Mouse (Mus musculus) left cerebral cortex, postnatal 36 days (tissue): Measurements from ENCODE around the gene Ephb2. TPM values are rescaled to one million over a fixed set of nuclear protein-coding genes. Genes with fewer than 3 reads are reported as not detected.
A peak's percentile ranks its signal among the peaks of the same experiment; 100 is the strongest.

Experiments used
- DNase-seq, 2 experiments: peaks; one replicate each; pipeline ENCODE4 v3.0.0; 2021 to 2022; ENCODE audit warnings: low spot score in 2 of 2, mixed read lengths in 1 of 2
- intact Hi-C: fragments of 180-260 bp; cut with DNase I; formaldehyde crosslinking; loops from one replicate; pipeline ENCODE4 v1.15.1; 2025
- total RNA-seq, 2 experiments: library from RNA; stranded (reverse); gene quantifications; 2 replicates each; pipeline ENCODE4 v1.2.3; 2021

Ephb2 gene
- total RNA-seq, 2 experiments from 2014 or later: 16.9 to 18.0 TPM

DNA sequence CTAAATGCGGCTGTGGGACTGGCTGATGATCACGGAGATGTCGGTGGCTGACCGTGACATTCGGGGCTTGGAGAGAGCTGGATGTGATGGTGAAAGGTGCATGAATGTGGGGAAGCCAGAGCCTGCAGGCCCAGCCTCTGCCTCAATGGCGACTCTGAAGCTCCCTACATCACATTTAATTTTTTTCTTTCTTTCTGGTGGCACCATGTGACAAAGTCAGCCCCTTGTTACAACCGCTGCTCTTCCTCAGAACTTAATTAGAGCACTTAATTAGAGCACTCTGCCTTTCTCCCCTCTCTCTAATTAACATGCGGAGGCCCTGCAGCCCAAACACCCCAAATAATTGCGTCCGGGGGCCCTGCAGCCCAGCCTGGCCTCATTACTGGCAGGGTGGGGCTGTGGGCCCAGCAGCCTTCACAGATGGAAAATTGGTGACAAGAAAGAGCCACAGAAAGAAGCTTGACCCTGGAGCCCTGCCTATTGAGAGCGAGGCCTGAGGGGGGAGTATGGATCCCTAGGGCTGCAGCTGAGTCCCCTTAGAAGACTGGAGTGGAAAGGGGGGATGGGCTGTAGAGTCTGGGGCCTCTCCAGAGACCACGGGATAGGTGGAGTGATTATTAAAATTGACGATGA lies 62.7 kb downstream of the Ephb2 start:
- DNase-seq: no peak
- intact Hi-C loops: no loop called here

DNA sequence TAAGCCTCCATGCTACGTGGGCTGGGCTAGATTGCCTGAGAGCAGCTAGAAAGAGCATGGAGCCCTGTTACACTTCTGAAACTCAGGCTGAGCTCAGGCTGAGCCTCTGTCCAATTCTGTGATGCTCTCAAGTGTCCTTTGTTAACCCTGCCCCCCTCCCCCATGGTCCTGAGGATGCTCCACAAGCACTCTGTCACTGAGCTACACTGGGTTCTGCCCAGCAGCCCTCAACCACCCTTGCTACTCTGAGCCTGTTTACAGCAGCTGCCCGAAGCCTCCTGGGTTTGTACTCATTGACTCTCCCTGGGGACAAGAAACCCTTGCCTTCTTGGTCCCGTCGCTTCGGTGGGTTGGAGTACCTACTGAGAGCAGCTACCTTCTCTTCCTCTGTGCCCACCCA lies 63.5 kb downstream of the Ephb2 start:
- intact Hi-C loops: no loop called here
- no peak for DNase-seq

DNA sequence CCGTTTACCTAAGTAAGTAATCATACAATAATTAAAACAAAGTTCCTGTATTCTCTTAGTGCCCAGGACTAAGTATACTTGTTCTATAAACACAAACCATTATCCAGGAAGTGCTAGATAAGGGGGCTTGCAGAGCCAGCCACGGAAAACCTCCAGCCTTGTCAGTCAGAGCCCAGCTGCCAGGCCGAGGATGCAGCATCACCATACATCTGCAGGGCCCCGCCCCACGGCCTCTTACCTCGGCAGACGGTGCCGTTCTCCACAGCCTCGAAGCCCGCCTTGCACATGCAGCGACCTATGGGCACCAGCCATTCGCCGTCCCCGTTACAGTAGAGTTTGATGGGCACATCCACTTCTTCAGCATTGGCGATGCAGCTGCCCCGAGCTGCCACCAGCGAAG lies 65.1 kb downstream of the Ephb2 start:
- intact Hi-C loops: no loop called here
- no peak for DNase-seq

- intact Hi-C loops: no loop called here
- no peak for DNase-seq
Observed at GRCm38 (mm10) chr4:136768499-136768898, 67.3 kb downstream of the Ephb2 start.

- intact Hi-C loops: no loop called here
- DNase-seq: no peak
Observed at GRCm38 (mm10) chr4:136765080-136765479, 70.7 kb downstream of the Ephb2 start.

DNA sequence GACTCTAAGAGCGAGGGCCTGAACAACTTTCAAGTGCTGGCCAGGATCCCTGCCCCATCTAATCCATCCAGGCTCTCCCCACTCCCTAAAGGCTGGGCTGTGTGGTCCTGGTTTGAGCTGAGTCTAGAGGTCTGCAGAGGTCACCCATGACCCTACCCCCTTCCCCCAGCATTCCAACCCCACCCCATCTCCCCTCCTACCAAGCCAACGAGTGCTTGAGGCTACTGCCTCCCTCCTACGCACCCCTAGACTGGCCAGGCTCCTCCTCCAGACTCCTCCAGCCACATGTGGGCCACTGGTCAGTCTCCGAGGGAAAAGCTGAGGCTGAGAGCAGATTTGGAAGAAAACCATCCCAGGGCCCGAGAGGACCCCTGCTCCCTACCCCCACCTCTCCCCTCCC lies 72.4 kb downstream of the Ephb2 start:
- intact Hi-C loops: no loop called here
- DNase-seq: no peak

DNA sequence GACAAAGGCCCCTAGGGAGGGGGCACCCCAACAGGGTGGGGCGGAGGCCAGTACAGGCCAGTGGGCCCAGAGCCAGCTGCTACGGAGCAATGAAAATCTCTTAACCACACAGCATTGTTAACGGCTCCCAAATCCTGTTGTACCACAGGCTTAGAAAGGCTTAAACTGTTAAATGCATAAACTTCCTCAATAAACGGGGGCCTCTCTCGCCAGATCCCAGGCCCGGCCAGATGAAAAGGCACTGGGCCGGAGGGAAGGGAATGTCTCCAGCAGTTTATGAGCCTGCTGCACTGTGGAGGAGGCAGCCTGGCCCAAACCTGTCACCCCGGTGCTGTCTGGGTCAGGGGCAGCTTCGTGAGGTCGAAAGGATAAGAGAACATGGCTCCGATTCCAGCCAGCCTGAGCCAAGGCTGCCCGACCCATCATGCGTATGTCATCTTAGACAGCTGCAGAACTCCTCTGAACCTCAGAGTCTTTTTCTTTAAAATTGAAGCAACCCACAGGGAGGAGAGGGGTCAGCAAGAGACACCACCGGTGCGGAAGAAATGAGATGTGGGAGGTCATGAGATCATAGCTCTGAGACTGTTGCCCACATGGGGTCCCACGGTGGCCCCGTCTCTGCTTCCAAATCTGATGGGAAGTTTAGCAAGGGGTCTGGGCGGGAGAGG lies 73.9 kb downstream of the Ephb2 start:
- intact Hi-C loops: no loop called here
- no peak for DNase-seq

DNA sequence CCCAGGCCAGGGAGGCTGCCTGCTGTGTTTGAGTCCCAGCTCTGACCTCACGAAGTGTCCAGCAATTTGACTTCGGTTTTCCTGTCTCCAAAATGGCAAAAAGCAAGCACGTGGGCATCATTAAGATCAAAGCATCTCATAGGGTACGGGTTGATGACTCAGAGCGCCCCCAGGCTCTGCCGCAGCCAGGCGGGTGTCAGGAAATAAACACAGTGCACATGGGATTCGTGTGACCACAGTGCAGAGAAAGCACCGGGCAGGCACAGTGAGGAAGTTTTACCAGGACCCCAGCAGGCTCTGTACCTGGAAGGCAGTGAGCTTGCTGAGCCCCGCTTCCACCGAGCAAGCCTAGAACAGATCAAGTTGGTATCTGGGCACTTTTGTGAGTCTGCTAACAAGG lies 74.9 kb downstream of the Ephb2 start:
- intact Hi-C loops: no loop called here
- DNase-seq: no peak

DNA sequence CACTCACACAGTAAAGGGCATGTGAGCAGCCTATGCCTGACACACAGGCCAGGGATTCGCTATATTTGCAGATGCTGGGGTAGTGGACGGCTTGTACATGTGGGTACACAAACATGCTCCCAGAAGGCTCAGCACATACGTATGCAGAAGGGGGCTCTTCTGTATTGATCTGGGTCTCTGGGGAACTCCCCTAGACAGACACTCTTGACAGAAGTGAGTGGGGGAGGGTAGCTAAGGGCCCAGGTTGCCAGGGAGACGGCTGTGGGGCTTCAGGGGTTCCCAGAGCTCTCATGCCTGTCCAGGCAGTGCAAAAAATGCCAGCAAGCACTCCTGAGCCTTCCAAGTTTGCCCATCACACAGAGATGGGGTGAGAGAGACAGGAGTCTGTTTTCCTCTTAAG lies 78.7 kb downstream of the Ephb2 start:
- no peak for DNase-seq
- intact Hi-C loops: no loop called here

DNA sequence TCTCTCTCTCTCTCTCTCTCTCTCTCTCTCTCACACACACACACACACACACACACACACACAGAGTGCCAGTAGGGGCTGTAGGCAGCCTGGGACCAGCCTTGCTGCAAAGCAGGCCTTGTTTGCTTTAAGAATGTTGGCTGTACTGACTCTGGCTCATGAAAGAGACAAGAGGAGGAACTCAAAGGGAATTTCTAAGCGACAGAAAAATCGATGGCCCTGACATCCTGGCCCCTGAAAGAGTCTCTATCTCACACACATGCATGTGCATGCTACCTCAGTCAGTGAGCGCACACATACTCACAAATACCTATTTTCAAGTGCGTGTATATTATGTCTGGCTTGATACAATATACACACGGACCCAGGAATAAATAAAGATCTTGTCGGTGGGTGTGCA lies 79.3 kb downstream of the Ephb2 start:
- intact Hi-C loops: no loop called here
- no peak for DNase-seq

DNA sequence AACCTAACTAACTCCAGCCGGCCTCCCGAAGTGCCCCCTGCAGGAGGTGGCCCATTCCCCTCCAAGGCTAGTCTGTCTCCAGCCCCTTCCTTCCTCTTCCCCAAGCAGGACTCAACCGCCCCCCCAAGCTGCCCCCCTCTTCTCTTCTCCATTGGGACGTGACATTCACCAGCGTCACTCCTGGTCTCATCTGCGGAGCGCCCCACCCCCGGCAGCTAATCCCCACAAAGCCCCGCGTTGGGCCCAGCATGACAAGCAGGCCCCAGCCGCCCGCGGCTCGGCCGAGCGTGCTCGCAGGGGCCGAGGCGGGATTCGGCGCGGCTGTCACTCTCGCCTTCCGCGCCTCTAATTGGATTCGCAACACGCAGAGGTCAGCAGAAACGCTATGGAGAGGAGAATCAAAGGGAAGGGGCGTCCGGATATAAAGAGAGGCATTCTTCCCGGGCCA lies 80.4 kb downstream of the Ephb2 start:
- DNase-seq: peak in 1 of 2 experiments; percentile 57
- intact Hi-C loops: no loop called here

GRCm38 (mm10) chr4:136754256-136754655 lies 81.5 kb downstream of the Ephb2 start:
- intact Hi-C loops: no loop called here
- no peak for DNase-seq

GRCm38 (mm10) chr4:136751355-136752020 lies 84.3 kb downstream of the Ephb2 start:
- intact Hi-C loops: no loop called here
- no peak for DNase-seq

DNA sequence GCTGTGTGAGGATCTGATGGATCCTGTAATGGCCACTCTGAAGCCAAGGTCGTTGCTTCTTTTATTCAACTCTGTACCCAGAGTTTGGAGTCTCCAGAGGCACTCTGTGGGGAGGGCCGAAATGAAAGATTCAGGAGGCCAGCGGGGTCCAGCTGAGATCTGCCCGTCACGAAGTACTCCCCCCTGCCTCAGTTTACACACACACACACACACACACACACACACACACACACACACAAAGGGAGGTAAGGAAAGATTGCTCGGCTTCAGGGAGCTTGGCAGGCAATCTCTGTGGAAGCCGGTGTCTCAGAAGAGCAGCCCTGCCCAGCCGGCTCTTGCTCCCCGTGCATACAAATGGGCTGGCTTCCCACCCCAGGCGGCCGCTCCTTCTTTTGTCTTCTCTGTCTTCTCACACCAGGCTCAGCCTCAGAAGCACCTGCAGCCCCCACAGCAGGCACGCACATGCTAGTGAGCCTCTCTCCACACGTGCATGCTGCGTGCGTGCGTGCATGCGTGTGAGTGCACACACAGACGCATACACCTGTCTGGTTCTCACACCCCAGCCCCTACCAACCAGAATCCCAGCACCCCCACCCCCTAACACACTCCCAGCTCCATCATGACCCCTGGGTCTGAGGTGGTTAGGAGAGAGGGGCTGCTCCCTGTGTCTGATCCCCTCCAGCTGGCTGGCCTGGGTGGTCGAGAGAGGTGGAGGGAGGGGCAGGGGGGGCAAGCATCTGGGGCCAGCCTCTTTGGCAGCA lies 85.0 kb downstream of the Ephb2 start:
- intact Hi-C loops: no loop called here
- no peak for DNase-seq

GRCm38 (mm10) chr4:136749851-136750577 lies 85.8 kb downstream of the Ephb2 start:
- intact Hi-C loops: no loop called here

DNA sequence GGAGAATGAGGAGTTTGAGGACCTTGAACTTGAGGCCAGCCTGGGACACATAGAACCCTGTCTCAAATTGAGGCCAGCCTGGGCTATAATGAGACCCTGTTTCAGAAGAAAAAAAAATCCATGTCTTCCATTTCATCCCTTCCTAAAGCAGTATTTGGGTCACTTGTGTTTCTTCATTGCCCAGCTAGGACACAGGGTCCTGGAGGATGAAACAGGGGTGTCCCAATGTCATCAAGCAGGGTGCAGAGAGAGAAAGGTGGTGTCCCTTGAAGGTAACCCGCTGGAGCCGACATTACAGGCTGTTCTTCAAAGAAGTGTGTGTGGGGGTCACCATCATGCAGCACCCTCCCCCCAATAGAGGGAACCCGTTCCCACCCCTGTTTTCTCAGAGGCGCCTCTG lies 86.4 kb downstream of the Ephb2 start:
- DNase-seq: no peak
- intact Hi-C loops: no loop called here

More at GRCm38 (mm10) chr4:136749851-136750577, 85.8 kb downstream of the Ephb2 start:
- peak; percentile 53 to 62 for DNase-seq

DNA sequence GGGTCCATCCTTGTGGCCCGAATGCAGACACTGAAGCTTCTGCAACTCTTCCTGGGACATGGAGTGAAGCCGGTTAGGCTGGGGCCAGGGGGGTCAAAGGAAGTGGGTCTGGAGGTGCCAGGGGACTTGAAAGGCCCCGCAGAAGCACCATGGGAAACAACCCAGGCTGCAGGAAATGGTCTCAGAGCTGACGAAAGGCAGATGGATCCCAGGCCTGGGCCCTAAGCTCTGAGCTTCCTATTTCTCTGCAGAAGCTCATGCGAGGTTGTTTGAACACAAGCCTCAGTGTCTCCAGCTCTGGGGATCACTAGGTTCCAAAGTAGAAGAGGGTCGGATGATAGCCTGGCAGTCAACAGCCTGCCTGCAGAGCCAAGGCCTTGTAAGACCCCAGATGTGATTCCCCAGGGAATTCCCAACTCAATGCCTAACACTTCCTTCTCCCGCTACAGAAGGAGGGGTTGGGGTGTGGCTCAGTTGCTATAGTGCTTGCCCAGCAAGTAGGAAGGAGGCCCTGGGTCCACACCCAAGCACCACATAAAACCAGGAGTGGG lies 86.9 kb downstream of the Ephb2 start:
- no peak for DNase-seq
- intact Hi-C loops: no loop called here

DNA sequence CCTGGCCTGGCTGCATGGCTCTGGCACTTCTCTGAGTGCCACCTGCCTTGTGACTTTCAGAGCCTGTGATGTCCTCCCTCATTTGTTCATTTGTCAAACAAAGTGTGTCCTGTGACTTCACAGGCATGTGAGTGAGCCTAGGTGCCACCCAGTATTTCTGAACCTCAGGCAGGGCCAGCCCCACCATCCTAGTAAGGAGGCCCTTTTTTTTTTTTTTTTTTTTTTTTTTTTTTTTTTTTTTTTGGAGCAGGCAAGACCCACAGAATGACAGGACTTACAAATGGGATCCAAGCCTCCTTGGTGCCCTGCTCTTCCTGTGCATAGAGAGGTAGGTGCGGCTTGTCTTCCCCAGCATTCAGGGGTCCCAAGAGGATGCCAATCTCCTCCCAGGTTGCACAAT lies 89.3 kb downstream of the Ephb2 start:
- intact Hi-C loops: no loop called here

DNA sequence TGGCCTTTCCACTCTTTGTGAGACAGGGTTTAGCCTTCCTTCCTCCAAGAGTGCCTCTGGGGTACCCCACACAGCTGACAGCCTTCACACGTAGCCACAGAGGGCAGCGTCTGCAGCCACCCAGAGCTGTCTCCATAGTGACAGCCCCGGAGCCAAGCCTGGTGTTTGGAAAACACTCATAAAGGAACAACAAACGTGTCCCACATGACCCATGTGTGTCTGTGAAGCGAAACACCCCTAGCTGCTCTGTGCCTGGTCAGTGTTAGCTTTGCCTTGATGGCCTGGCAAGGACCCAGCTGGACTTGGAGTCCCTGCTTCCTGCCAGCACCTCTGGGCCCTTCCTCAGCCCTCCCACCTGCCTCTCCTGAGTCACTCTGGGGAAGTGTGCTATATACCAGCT lies 93.1 kb downstream of the Ephb2 start:
- no peak for DNase-seq
- intact Hi-C loops: loop anchor here (5.0 kb wide), 2 partner anchors 40 to 45 kb away; no protein-coding TSS in a partner anchor

More for the DNA sequence above, 89.3 kb downstream of the Ephb2 start:
- DNase-seq: no peak
